Mouse (Mus musculus) bone marrow macrophage, adult 2 months (primary cell): ENCODE measurements around the gene Serpina3j.

Experiments
- CTCF ChIP-seq: IDR thresholded peaks from 2 replicates; pipeline ENCODE4 v1.5.1; 2012; ENCODE audit warnings: low read depth, mild to moderate bottlenecking, low read length, moderate library complexity
- POLR2A ChIP-seq: IDR thresholded peaks from 2 replicates; pipeline ENCODE4 v1.6.1; 2012; ENCODE audit warnings: mild to moderate bottlenecking, low read depth, low read length, borderline replicate concordance

DNA sequence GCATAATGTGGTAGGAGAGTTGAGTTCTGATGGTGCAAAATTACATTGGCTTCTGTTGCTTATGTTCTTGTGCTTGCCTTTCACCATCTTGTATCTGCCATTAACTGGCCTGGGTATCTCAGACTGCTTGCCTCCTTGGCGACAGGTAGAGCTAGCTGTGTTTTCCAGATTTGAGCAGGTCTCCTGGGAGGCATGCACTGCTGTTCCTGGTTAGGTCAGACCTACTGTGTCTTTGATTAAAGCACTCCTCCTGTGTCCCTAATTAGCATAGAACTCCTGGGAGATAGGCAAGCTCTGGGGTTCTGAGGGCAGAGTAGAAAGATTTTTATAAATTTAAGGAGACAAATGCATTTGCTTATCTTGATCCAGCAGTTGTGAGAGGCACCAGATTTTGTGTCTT, 17.3 kb downstream of the Serpina3j start:
- TF ChIP-seq CTCF (no peak), POLR2A (no peak)
